Comparison of ENCODE assay signal across 10 mouse cellular contexts in genomic region chr3:96267541-96267940, GRCm38 (mm10). TPM values are rescaled to one million over a fixed set of nuclear protein-coding genes. Genes with fewer than 3 reads are reported as not detected.
DNase-seq lines count a peak whose midpoint lies in the region; ATAC-seq and TF ChIP-seq lines count a peak whose summit lies in the region.
"Had no signal": no experiment of that assay in that cellular context is flagged by ENCODE, and none has a peak within 500 bp of the region (broad histone marks: within the 10 kb centered on the region; RNA-seq: fewer than 3 reads in every experiment).

No protein-coding gene starts in this region.

- peak overlapping the region; percentile 92 for H3K27ac ChIP-seq in layer of hippocampus, adult 2 months
- peak overlapping the region; percentile 75 for H3K27ac ChIP-seq in embryonic facial prominence, embryonic 11.5 days (replicated peaks; ENCODE audit: low read depth, low read length)
- peak overlapping the region; percentile 89; the same call in 1 of the 2 replicates for H3K27ac ChIP-seq in hindbrain, embryonic 13.5 days
- H3K27ac ChIP-seq in midbrain, embryonic 14.5 days (replicated peaks; ENCODE audit: low read depth, low read length): no peak overlapping the region

- no peak for ATAC-seq in embryonic facial prominence, embryonic 11.5 days (replicated peaks; ENCODE audit: insufficient number of reproducible peaks, low FRiP score, low TSS enrichment, low read depth)
- no peak for ATAC-seq in hindbrain, embryonic 13.5 days (ENCODE audit: low FRiP score)
- no peak for ATAC-seq in midbrain, embryonic 14.5 days (ENCODE audit: low FRiP score, low TSS enrichment)

- no peak for TF ChIP-seq CTCF in layer of hippocampus, adult 2 months (conservative IDR thresholded peaks at IDR 0.05)

- H3K9me3 ChIP-seq in embryonic facial prominence, embryonic 11.5 days (replicated peaks; ENCODE audit: control insufficient read depth, low read length): no peaks in the 10 kb centered on the region
- no peaks in the 10 kb centered on the region for H3K9me3 ChIP-seq in hindbrain, embryonic 13.5 days
- no peaks in the 10 kb centered on the region for H3K9me3 ChIP-seq in midbrain, embryonic 14.5 days (ENCODE audit: control insufficient read depth, low read length)

- H3K9ac ChIP-seq in embryonic facial prominence, embryonic 11.5 days (replicated peaks; ENCODE audit: low read length): 0 out of 2 replicates have a peak overlapping the region, but pooled peaks have one; percentile 26
- H3K9ac ChIP-seq in hindbrain, embryonic 13.5 days: no peak overlapping the region
- no peak overlapping the region for H3K9ac ChIP-seq in midbrain, embryonic 14.5 days (replicated peaks; ENCODE audit: low read length)

- H3K27me3 ChIP-seq in embryonic facial prominence, embryonic 11.5 days (ENCODE audit: control insufficient read depth, insufficient read depth, low read length): no peaks in the 10 kb centered on the region
- H3K27me3 ChIP-seq in hindbrain, embryonic 13.5 days: no peaks in the 10 kb centered on the region
- H3K27me3 ChIP-seq in midbrain, embryonic 14.5 days (ENCODE audit: control insufficient read depth, insufficient read depth, low read length): no peaks in the 10 kb centered on the region

- no peaks in the 10 kb centered on the region for H3K36me3 ChIP-seq in embryonic facial prominence, embryonic 11.5 days (replicated peaks; ENCODE audit: control insufficient read depth, insufficient read depth, low read depth, low read length)
- no peaks in the 10 kb centered on the region for H3K36me3 ChIP-seq in hindbrain, embryonic 13.5 days
- H3K36me3 ChIP-seq in midbrain, embryonic 14.5 days (ENCODE audit: control insufficient read depth, insufficient read depth, low read length): no peaks in the 10 kb centered on the region

- no peaks in the 10 kb centered on the region; the same call in 1 of the 2 replicates for H3K4me1 ChIP-seq in embryonic facial prominence, embryonic 11.5 days (ENCODE audit: control insufficient read depth, insufficient read depth, low read length)
- H3K4me1 ChIP-seq in hindbrain, embryonic 13.5 days (replicated peaks): peaks cover 28% of the 10 kb centered on the region
- peaks cover 18% of the 10 kb centered on the region for H3K4me1 ChIP-seq in midbrain, embryonic 14.5 days (ENCODE audit: control insufficient read depth, insufficient read depth, low read length)

- DNase-seq in layer of hippocampus, adult 2 months (ENCODE audit: low spot score in 2 of 2): no peak
- DNase-seq in layer of hippocampus, adult 18-20 months (ENCODE audit: low spot score in 2 of 2): no peak
- DNase-seq in embryonic facial prominence, embryonic 11.5 days (ENCODE audit: low spot score): no peak
- DNase-seq in midbrain, embryonic 14.5 days: no peak
- no peak for DNase-seq in frontal cortex, postnatal 10 days (ENCODE audit: low spot score in 2 of 2)
- DNase-seq in yolk sac, embryonic 10.5 days (ENCODE audit: low spot score): no peak
- no peak for DNase-seq in spleen, postnatal 14 days (ENCODE audit: low spot score in 2 of 2)
- DNase-seq: kidney, postnatal 10 days had no signal

- no peak overlapping the region for H3K4me2 ChIP-seq in embryonic facial prominence, embryonic 11.5 days (ENCODE audit: low read depth, low read length)
- no peak overlapping the region; the same call in 1 of the 2 replicates for H3K4me2 ChIP-seq in hindbrain, embryonic 13.5 days
- peak overlapping the region; percentile 91; the same call in 1 of the 2 replicates for H3K4me2 ChIP-seq in midbrain, embryonic 14.5 days (ENCODE audit: low read length)

- H3K4me3 ChIP-seq in layer of hippocampus, adult 2 months: peak overlapping the region; percentile 51; the same call in 1 of the 2 replicates
- H3K4me3 ChIP-seq in embryonic facial prominence, embryonic 11.5 days (ENCODE audit: low read depth, low read length): no peak overlapping the region
- H3K4me3 ChIP-seq in hindbrain, embryonic 13.5 days: no peak overlapping the region
- H3K4me3 ChIP-seq in midbrain, embryonic 14.5 days (replicated peaks; ENCODE audit: low read depth, low read length): no peak overlapping the region

- WGBS in embryonic facial prominence, embryonic 11.5 days: 70% methylated on average over 4 of the region's 4 CpGs
- WGBS in hindbrain, embryonic 13.5 days: 84% methylated on average over 4 of the region's 4 CpGs
- WGBS in midbrain, embryonic 14.5 days: 80% methylated on average over 4 of the region's 4 CpGs

RNA-seq across cellular contexts. Expression of gene Hist2h3b, which starts 0.9 kb away (rescaled TPM):
- total RNA-seq in layer of hippocampus, adult 2 months (2021): 10 to 100 TPM; 48.4 to 51.6 TPM
- total RNA-seq in layer of hippocampus, adult 18-20 months (2021): 10 to 100 TPM; 35.3 to 37.8 TPM
- polyA plus RNA-seq in embryonic facial prominence, embryonic 11.5 days (2014; fragmentation: Nextera tagmentation; extraction: Ambion mirVana): 79.1 and 90.2 TPM in 2 replicates
- 19.6 and 22.4 TPM in 2 replicates for polyA plus RNA-seq in hindbrain, embryonic 13.5 days (2015; fragmentation: Nextera tagmentation; extraction: Ambion mirVana)
- polyA plus RNA-seq in midbrain, embryonic 14.5 days (2014; fragmentation: Nextera tagmentation; extraction: Ambion mirVana): 19.3 and 20.1 TPM in 2 replicates

RNA-seq across cellular contexts. Expression of gene Hist2h2bb, which starts 2.0 kb away (rescaled TPM):
- 100 to 1,000 TPM; 126 to 137 TPM for total RNA-seq in layer of hippocampus, adult 2 months (2021)
- total RNA-seq in layer of hippocampus, adult 18-20 months (2021): 100 to 1,000 TPM; 146 to 147 TPM
- 18.6 and 25.6 TPM in 2 replicates for polyA plus RNA-seq in embryonic facial prominence, embryonic 11.5 days (2014; fragmentation: Nextera tagmentation; extraction: Ambion mirVana)
- 2.7 and 3.4 TPM in 2 replicates for polyA plus RNA-seq in hindbrain, embryonic 13.5 days (2015; fragmentation: Nextera tagmentation; extraction: Ambion mirVana)
- 4.9 and 5.4 TPM in 2 replicates for polyA plus RNA-seq in midbrain, embryonic 14.5 days (2014; fragmentation: Nextera tagmentation; extraction: Ambion mirVana)

RNA-seq across cellular contexts. Expression of gene Hist2h4, which starts 4.4 kb away (rescaled TPM):
- total RNA-seq in layer of hippocampus, adult 2 months (2021): 10 to 100 TPM; 29.6 to 29.9 TPM
- 10 to 100 TPM; 33.3 to 33.7 TPM for total RNA-seq in layer of hippocampus, adult 18-20 months (2021)
- 4.4 TPM in 2 replicates for polyA plus RNA-seq in embryonic facial prominence, embryonic 11.5 days (2014; fragmentation: Nextera tagmentation; extraction: Ambion mirVana)
- 5.2 and 6.1 TPM in 2 replicates for polyA plus RNA-seq in hindbrain, embryonic 13.5 days (2015; fragmentation: Nextera tagmentation; extraction: Ambion mirVana)
- 5.2 TPM in 2 replicates for polyA plus RNA-seq in midbrain, embryonic 14.5 days (2014; fragmentation: Nextera tagmentation; extraction: Ambion mirVana)

RNA-seq across cellular contexts. Expression of gene Hist2h3c1, which starts 21.1 kb away (rescaled TPM):
- not detected for total RNA-seq in layer of hippocampus, adult 2 months (2021)
- not detected for total RNA-seq in layer of hippocampus, adult 18-20 months (2021)
- 0.50 and 1.8 TPM in 2 replicates for polyA plus RNA-seq in embryonic facial prominence, embryonic 11.5 days (2014; fragmentation: Nextera tagmentation; extraction: Ambion mirVana)
- polyA plus RNA-seq in hindbrain, embryonic 13.5 days (2015; fragmentation: Nextera tagmentation; extraction: Ambion mirVana): 0.62 TPM in 1 of 2 replicates, not detected in the other
- 1.0 TPM in 1 of 2 replicates, not detected in the other for polyA plus RNA-seq in midbrain, embryonic 14.5 days (2014; fragmentation: Nextera tagmentation; extraction: Ambion mirVana)
- total RNA-seq: neutrophil, adult 5-6 weeks had no signal

RNA-seq across cellular contexts. Expression of gene Hist2h2aa1, which starts 22.2 kb away (rescaled TPM):
- 10 to 100 TPM in 1 of 2 experiments, not detected in 1; 11.7 TPM for total RNA-seq in layer of hippocampus, adult 2 months (2021)
- total RNA-seq in layer of hippocampus, adult 18-20 months (2021): 10 to 100 TPM in 1 of 2 experiments, 1 to 10 TPM in 1; 8.7 to 12.8 TPM
- 7.0 and 15.3 TPM in 2 replicates for polyA plus RNA-seq in embryonic facial prominence, embryonic 11.5 days (2014; fragmentation: Nextera tagmentation; extraction: Ambion mirVana)
- 15.6 and 29.2 TPM in 2 replicates for polyA plus RNA-seq in hindbrain, embryonic 13.5 days (2015; fragmentation: Nextera tagmentation; extraction: Ambion mirVana)
- 24.7 and 32.0 TPM in 2 replicates for polyA plus RNA-seq in midbrain, embryonic 14.5 days (2014; fragmentation: Nextera tagmentation; extraction: Ambion mirVana)
